Mouse (Mus musculus) kidney, embryonic 16.5 days (tissue): ENCODE measurements at regions not wholly inside any gene's neighbourhood (a gene's known extent, or its start where the extent isn't known, plus 50 kb on each side); places are given as distances from the start of the nearest gene placed in this dataset.

Experiments
- ATAC-seq: fragments of 200-750 bp; cut with Nextera tagmentation; 2 replicates; pipeline ENCODE4 v1.8.0; 2017; ENCODE audit warnings: moderate TSS enrichment; ENCODE audit not compliant: low FRiP score, low TSS enrichment
- H3K27ac ChIP-seq: fragments of 300-500 bp; sonication (generic); 2 replicates; pipeline ENCODE4 v1.5.1; 2014; ENCODE audit warnings: low read length
- H3K27me3 ChIP-seq: fragments of 300-500 bp; sonication (generic); 2 replicates; pipeline ENCODE4 v1.6.1; 2014; ENCODE audit warnings: low read length, control low read depth, mixed read lengths; ENCODE audit not compliant: insufficient read depth
- H3K36me3 ChIP-seq: fragments of 300-500 bp; sonication (generic); 2 replicates; pipeline ENCODE4 v1.6.1; 2014; ENCODE audit warnings: low read length, control low read depth, mixed read lengths; ENCODE audit not compliant: insufficient read depth
- H3K4me1 ChIP-seq: fragments of 300-500 bp; sonication (generic); 2 replicates; pipeline ENCODE4 v1.6.1; 2014; ENCODE audit warnings: low read length, control low read depth, mixed read lengths; ENCODE audit not compliant: insufficient read depth
- H3K4me2 ChIP-seq: fragments of 300-500 bp; sonication (generic); replicated peaks from 2 replicates; pipeline ENCODE4 v1.6.1; 2014; ENCODE audit warnings: low read depth, low read length
- H3K4me3 ChIP-seq: fragments of 300-500 bp; sonication (generic); 2 replicates; pipeline ENCODE4 v1.5.1; 2014; ENCODE audit warnings: mild to moderate bottlenecking, low read length
- H3K9ac ChIP-seq: fragments of 300-500 bp; sonication (generic); replicated peaks from 2 replicates; pipeline ENCODE4 v1.6.1; 2014; ENCODE audit warnings: low read length
- H3K9me3 ChIP-seq: fragments of 300-500 bp; sonication (generic); 2 replicates; pipeline ENCODE4 v1.6.1; 2016; ENCODE audit warnings: low read length, control low read depth
- WGBS: fragments of 180-500 bp; shearing (Covaris S2); extraction: QIAGEN DNeasy Blood & Tissue Kit; methylation state at CpG from one replicate; pipeline ENCODE4 v1.1.7; 2014; 5-methylcytosine and 5-hydroxymethylcytosine counted together

DNA sequence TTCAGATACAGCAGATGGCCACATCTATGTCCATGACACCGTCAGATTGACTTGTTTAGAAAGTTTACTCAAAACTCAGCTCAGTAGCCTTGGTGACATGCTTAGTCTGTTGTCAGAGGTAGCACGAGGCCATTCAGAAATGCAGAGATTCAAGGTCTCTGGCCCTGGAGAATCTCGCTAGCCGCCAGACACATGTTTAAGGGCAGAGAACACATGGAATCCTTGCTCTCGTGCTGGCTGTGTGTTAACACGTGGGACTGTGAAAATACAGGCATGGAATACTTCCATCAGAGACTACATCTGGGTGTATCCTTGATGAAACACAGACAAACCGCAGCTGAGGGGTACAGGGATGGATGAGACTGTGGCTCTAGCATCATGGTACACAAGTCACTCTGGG, 88.9 kb downstream of the Atp1a1 start:
- H3K4me3 ChIP-seq = no peak overlapping the region
- 90% methylated on average over 7 of the region's 7 CpGs for WGBS
- no peaks in the 10 kb centered on the region for H3K27me3 ChIP-seq
- H3K9ac ChIP-seq = no peak overlapping the region
- H3K4me1 ChIP-seq = peaks cover 59% of the 10 kb centered on the region
- ATAC-seq = no peak
- H3K36me3 ChIP-seq = no peaks in the 10 kb centered on the region
- H3K4me2 ChIP-seq = no peak overlapping the region
- peak overlapping the region; percentile 95 for H3K27ac ChIP-seq
- no peaks in the 10 kb centered on the region; the same call in 1 of the 2 replicates for H3K9me3 ChIP-seq

DNA sequence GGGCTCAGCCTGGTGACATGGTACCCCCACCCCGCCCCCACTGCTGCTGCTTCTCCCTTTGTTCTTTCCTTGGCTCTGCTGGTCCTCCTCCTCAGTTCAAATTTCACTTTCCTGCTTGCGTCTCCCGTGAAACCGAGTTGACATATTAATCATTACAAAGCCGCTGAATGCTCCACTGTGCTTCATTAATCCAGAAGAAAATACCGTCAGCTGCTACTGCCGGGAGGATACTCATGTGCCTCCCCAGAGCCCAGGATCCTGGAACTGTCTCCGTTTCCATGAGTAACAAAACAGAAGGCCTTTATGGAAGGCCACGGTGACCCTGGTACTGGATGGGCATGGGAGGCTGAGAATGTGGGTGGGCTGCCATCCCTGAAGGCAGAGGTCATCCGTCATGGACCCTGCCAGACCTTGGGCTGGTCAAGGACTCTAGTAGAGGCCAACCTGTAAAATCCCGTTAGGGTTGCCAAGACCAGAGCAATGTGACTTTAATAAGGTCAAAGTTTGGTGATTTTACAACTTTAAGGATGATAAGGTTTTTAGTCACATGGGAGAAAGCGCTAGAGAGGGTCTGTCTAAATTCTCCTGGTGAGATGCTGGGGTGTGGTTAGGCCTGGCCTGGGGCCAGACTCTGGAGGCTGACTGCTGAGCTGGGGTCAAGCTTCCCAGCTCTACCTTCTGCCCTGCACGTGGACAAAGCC, 90.7 kb downstream of the Atp1a1 start:
- Histone ChIP-seq H3K27ac (peak overlapping the region; percentile 93), H3K9ac (0 out of 2 replicates have a peak overlapping the region, but pooled peaks have one; percentile 12), H3K4me1 (peaks cover 50% of the 10 kb centered on the region), H3K4me2 (peak overlapping the region; percentile 14; the same call in 1 of the 2 replicates), H3K4me3 (no peak overlapping the region), H3K9me3 (no peaks in the 10 kb centered on the region; the same call in 1 of the 2 replicates), H3K27me3 (no peaks in the 10 kb centered on the region), H3K36me3 (no peaks in the 10 kb centered on the region)
- 13% methylated on average over 13 of the region's 13 CpGs for WGBS
- peak; percentile 76 for ATAC-seq
